Mouse (Mus musculus) spleen, adult 2 months (tissue): ENCODE measurements around the gene Tmem240.

Experiments
- CTCF ChIP-seq: fragments of 200-500 bp; IDR thresholded peaks from 2 replicates; pipeline ENCODE4 v1.5.1; 2011; ENCODE audit warnings: mild to moderate bottlenecking, inconsistent platforms; ENCODE audit not compliant: insufficient read depth, insufficient read length, insufficient replicate concordance; ENCODE audit errors: extremely low read depth
- POLR2A ChIP-seq: fragments of 200-500 bp; IDR thresholded peaks from 2 replicates; pipeline ENCODE4 v1.6.1; 2011; ENCODE audit warnings: low read depth, low read length, inconsistent platforms

DNA sequence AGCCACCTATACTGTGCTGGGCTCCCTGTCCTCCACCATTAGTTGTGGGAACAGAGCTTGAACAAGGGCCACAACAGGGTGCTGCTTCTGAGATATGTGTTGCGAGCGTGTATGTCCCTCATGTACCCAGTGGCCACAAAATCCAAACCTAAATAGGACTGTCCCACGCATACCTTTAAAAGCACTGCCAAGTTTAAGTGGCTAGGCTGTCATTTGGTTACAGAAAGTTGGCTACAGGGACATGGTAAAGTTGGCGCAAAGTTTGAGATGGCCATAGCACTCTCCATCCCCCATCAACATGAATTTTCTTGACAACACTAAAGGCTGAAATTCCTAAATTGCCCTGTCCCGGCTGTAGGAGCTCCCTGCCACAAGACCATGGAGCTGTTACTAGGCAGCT is 10.5 kb downstream of the Tmem240 start:
- TF ChIP-seq POLR2A (no peak), CTCF (no peak)
